Mouse (Mus musculus) NIH3T3 (cell line): ENCODE measurements around the gene Spocd1.
A peak's percentile ranks its signal among the peaks of the same experiment; 100 is the strongest.

Experiments
- DNase-seq: peaks from one replicate; pipeline ENCODE4 v3.0.0-alpha.2; 2012; ENCODE audit warnings: low read depth

Spocd1 gene

GRCm38 (mm10) chr4:129974285-129974684, 45.2 kb downstream of the Spocd1 start:
- no peak for DNase-seq

GRCm38 (mm10) chr4:129977256-129977655, 48.2 kb downstream of the Spocd1 start:
- no peak for DNase-seq

GRCm38 (mm10) chr4:129978227-129978626, 49.2 kb downstream of the Spocd1 start:
- no peak for DNase-seq

GRCm38 (mm10) chr4:129978930-129979329, 49.9 kb downstream of the Spocd1 start:
- no peak for DNase-seq

GRCm38 (mm10) chr4:129981657-129982056, 52.6 kb downstream of the Spocd1 start:
- no peak for DNase-seq

GRCm38 (mm10) chr4:129983046-129983445, 54.0 kb downstream of the Spocd1 start:
- no peak for DNase-seq

GRCm38 (mm10) chr4:129983764-129984420, 54.8 kb downstream of the Spocd1 start:
- peak; percentile 73 for DNase-seq

GRCm38 (mm10) chr4:129984421-129985061, 55.5 kb downstream of the Spocd1 start, which contains the start of gene Adgrb2:
Gene Adgrb2, plus strand, starts transcription at chr4:129984870.
- peak; percentile 55 for DNase-seq

- DNase-seq = no peak
Measured at GRCm38 (mm10) chr4:129985161-129985670, 56.2 kb downstream of the Spocd1 start.

- DNase-seq = peak; percentile 52
Measured at GRCm38 (mm10) chr4:129985671-129986441, 56.8 kb downstream of the Spocd1 start.

GRCm38 (mm10) chr4:129987825-129988504, 58.9 kb downstream of the Spocd1 start:
- peak; percentile 25 for DNase-seq

GRCm38 (mm10) chr4:129989925-129990324, 60.9 kb downstream of the Spocd1 start:
- no peak for DNase-seq

- no peak for DNase-seq
Measured at GRCm38 (mm10) chr4:129992720-129993119, 63.7 kb downstream of the Spocd1 start.

GRCm38 (mm10) chr4:129993213-129993612, 64.2 kb downstream of the Spocd1 start:
- no peak for DNase-seq

- DNase-seq = peak; percentile 16
Measured at GRCm38 (mm10) chr4:129993944-129994695, 65.1 kb downstream of the Spocd1 start.

GRCm38 (mm10) chr4:129994728-129995127, 65.7 kb downstream of the Spocd1 start:
- DNase-seq = no peak

GRCm38 (mm10) chr4:129995255-129995654, 66.2 kb downstream of the Spocd1 start:
- no peak for DNase-seq

- no peak for DNase-seq
Measured at GRCm38 (mm10) chr4:129996015-129996414, 67.0 kb downstream of the Spocd1 start.

GRCm38 (mm10) chr4:129998124-129998523, 69.1 kb downstream of the Spocd1 start:
- no peak for DNase-seq

GRCm38 (mm10) chr4:130001710-130002109, 72.7 kb downstream of the Spocd1 start:
- no peak for DNase-seq

GRCm38 (mm10) chr4:130002157-130002556, 73.1 kb downstream of the Spocd1 start:
- no peak for DNase-seq
